Mouse (Mus musculus) testis, postnatal 14 days (tissue): ENCODE results near the gene Rbm12.

Source experiments
- DNase-seq: peaks from one replicate; pipeline ENCODE4 v3.0.0; 2021; ENCODE audit warnings: low spot score

Rbm12 gene

GRCm38 (mm10) chr2:156079674-156080073 lies 32.1 kb downstream of the Rbm12 start:
- no peak for DNase-seq

- DNase-seq = no peak
Measured at GRCm38 (mm10) chr2:156079183-156079560, 32.6 kb downstream of the Rbm12 start.

GRCm38 (mm10) chr2:156078421-156079182 lies 33.2 kb downstream of the Rbm12 start:
- DNase-seq = no peak

GRCm38 (mm10) chr2:156077461-156077860 lies 34.3 kb downstream of the Rbm12 start:
- DNase-seq = no peak

GRCm38 (mm10) chr2:156073725-156074124 lies 38.1 kb downstream of the Rbm12 start:
- DNase-seq = no peak

GRCm38 (mm10) chr2:156071236-156071635 lies 40.5 kb downstream of the Rbm12 start:
- no peak for DNase-seq

- DNase-seq = no peak
Measured at GRCm38 (mm10) chr2:156067916-156068315, 43.9 kb downstream of the Rbm12 start.

- DNase-seq = no peak
Measured at GRCm38 (mm10) chr2:156066126-156066525, 45.7 kb downstream of the Rbm12 start.

GRCm38 (mm10) chr2:156065099-156066041 lies 46.4 kb downstream of the Rbm12 start, which contains the start of gene Spag4:
TSS of gene Spag4 (plus strand) at chr2:156065175.
- peak; percentile 85 for DNase-seq

- DNase-seq = no peak
Measured at GRCm38 (mm10) chr2:156052816-156053215, 59.0 kb downstream of the Rbm12 start, which contains the start of gene Fer1l4. TSS of gene Fer1l4 (minus strand) at chr2:156052947.

GRCm38 (mm10) chr2:156047929-156048328 lies 63.8 kb downstream of the Rbm12 start:
- no peak for DNase-seq

GRCm38 (mm10) chr2:156042903-156043302 lies 68.9 kb downstream of the Rbm12 start:
- no peak for DNase-seq
